Mouse (Mus musculus) spleen, adult 12 weeks (tissue): Measurements from ENCODE around the gene Kcnd1.
"Not testable (repeated sequence)": the region's sequence is repeated elsewhere in the genome, so short reads cannot be mapped to it uniquely, and the experiment has no call there.

ENCODE experiments used
- DNase-seq: peaks from one replicate; pipeline ENCODE4 v3.0.0; 2022; ENCODE audit warnings: low spot score

Gene Kcnd1

GRCm38 (mm10) chrX:7821865-7822779, at the start of gene Kcnd1:
TSS of gene Kcnd1 (plus strand) at chrX:7822289.
- DNase-seq: no peak

DNA sequence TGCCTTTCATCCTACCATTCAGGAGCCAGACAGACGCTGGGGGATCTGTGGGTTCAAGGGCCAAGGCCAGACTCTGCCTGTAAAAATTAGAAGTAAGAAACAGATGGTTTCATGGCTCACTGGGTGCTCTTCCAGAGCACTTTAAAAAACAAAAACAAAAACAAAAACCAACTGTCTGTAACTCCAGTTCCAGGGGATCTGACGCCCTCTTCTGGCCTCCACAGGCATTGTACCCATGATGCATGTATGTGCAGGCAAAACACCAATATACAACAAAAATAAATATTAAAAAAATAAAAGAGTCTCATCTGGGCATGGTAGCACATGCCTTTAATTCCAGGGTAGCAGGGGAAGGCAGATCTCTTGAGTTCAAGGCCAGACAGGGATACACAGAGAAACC, 49.3 kb upstream of the Kcnd1 start:
- DNase-seq: no peak

DNA sequence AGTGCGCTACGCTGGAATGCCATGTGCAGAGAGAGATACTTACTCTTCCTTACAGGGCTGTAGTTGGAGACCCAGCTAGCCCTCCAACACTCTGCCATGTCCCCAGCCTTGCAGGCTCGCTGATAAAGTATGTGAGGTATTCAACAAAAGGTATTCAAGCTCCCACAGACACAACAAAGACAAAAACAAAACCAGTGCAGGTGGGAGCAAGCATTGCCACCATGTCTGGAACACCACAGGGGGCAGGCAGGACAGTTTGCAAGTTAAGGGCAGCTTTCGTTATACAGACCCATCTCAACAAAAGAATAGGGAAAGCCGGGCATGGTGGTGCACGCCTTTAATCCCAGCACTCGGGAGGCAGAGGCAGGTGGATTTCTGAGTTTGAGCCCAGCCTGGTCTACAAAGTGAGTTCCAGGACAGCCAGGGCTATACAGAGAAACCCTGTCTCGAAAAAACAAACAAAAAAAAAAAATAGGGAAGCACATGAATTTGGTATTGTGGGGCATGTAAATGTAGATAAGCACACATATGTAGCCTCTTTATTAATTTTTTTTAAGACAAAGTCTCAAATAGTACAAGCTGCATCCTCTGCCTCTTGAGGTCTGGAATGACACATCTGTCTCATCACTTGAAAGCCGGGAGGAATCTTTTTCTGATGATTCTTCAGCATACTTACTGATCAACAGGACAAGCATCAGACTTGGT, 46.4 kb upstream of the Kcnd1 start:
- DNase-seq: no peak

DNA sequence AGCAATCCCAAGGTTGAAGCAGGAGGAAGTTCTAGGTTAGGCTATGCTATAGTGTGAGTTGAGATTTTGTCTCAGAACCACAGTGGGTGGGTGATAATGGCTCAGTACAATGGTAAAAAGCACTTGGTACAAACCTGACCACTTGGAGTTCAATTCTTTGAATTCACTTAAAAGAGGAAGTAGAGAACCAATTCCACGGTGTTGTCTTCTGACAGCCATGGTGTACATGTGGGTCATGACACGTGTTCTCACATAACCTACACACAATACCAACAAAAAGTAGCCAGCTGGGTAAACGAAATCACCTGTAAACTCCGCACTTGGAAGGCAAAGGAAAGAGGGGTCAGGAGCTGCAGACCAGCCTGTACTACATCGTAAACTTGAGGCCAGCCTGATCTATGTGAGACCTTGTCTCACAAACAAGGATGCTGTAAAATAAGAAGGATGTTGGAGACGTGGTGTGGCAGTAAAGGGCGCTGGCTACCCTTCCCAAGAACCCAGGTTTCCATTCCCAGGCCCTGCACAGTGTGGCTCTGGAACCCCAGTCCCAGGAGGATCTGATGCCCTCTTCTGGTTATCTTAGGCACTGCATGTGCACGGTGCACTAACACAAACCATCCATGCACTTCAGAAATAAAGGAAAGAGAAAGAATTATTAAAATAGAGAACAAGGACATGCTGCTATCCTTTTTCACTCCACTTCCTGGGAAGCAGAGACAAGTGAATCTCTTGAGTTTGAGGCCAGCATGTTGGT, 45.6 kb upstream of the Kcnd1 start:
- DNase-seq: peak; percentile 50

DNA sequence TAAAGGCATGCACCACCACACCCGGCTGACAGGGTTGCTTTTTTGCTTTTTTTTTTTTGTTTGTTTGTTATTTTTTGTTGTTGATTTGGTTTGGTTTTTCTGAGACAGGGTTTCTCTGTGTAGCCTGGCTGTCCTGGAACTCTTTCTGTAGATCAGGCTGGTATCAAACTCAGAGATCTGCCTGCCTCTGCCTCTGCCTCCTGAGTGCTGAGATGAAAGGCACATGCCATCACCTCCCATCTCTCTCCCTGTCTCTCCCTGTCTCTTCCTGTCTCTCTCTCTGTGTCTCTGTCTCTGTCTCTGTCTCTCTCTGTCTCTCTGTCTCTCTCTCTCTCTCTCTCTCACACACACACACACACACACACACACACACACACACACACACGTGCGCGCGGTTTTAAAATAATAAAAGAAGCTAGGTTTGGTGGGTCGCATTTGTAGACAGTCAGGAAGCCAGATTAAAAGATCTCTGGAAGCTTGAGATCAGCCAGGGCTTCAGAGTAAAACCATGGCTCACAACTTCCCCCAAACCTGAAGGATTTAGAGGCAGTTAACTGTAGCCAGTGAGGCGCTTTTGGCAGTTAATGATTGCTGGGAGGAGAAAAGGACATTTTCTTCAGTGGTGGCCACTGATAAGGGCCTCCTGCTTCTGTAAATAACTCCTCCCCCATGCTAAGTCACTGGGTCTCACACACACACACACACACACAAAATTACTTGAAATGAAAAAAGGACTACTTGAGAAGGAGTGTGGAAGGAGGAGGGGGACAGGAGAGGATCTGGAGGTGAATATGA, 43.4 kb upstream of the Kcnd1 start:
- DNase-seq: peak; percentile 11

- DNase-seq: peak; percentile 3
Measured at GRCm38 (mm10) chrX:7779294-7779693, 42.8 kb upstream of the Kcnd1 start.

GRCm38 (mm10) chrX:7782603-7783092, 39.4 kb upstream of the Kcnd1 start:
- no peak for DNase-seq

DNA sequence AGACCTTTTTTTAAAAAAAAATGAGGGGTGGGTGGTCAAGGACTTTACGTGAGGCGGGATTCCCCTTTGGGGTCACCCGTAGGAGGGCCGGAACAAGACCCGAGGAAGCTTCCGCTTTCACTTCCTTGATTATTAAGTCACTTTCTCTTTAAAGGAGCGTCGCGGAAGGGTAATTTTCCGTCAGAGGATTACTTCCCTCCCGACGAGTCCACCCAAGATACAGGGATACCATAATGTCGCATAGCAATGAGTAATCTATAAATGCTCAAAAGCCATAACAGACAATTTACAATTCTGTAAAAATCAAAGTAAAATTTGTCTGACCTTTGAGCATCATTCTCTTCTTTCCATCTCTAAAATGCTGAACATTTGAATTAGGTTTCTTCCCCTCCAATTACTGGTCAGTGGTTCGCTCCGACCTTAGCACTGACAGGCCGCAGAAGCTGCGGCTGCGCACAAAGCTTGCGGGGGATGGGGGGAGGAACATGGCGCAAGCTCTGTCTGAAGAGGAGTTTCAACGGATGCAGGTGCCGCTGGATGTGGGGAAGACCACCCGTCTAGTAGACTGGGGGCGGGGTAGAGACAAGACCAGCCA, 32.5 kb upstream of the Kcnd1 start, which contains the start of gene Gripap1:
Gene Gripap1 (plus strand): TSS at position 224 of the 595 bp plus-strand sequence.
- peak; percentile 66 for DNase-seq

DNA sequence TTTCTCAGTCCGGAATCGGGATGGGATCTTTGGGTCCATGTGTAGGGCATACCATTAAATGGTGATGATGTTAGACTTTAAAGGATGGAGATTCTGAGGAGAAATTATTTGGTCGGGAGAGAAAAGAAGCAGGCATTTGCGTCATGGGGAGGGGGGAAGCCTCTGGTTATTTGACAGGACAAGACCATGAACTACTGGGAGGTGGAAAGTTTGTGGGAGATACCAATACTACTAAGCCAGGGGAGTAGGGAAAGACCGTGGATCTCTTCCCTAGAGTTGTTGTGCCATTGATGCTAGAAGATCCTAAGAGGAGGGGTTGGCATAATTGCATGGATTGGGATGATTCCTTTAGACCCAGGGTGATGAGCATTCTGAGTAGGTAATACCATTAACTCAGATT, 31.8 kb upstream of the Kcnd1 start:
- no peak for DNase-seq

DNA sequence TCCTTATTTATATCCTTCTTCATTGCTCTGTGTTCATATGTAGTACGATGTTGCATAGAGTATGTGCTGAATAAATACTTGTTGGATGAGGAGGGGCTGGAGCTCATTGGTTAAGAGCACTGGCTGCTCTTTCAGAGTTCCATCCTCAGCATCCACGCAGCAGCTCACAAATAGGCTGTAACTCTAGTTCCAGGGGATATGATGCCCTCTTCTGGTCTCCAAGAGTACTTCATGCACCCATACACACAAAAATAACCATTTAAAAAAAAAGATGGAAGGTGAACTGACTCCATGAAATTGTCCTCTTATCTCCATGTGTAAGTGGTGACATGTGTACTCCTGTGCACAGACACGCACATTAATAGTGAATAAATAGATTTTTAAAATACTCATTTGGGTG, 28.7 kb upstream of the Kcnd1 start:
- DNase-seq: no peak

- peak; percentile 7 for DNase-seq
Measured at GRCm38 (mm10) chrX:7795016-7795415, 27.1 kb upstream of the Kcnd1 start.

- no peak for DNase-seq
Measured at GRCm38 (mm10) chrX:7797327-7797726, 24.8 kb upstream of the Kcnd1 start.

DNA sequence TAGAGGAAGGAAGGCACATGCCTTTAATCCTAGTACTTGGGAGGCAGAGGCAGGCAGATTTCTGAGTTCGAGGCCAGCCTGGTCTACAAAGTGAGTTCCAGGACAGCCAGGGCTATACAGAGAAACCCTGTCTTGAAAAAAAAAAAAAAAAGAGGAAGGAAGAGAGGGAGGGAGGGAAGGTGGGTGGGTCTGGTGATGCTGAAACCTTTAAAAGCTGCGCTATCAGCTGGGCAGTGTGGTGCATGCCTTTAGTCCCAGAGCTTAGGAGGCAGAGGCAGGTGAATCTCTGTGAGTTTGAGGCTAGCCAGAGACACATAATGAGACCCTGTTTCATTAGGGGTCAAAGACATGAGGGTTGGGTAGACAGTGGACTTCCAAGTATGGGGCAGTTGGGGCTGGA, 19.9 kb upstream of the Kcnd1 start:
- DNase-seq: not testable (repeated sequence)

DNA sequence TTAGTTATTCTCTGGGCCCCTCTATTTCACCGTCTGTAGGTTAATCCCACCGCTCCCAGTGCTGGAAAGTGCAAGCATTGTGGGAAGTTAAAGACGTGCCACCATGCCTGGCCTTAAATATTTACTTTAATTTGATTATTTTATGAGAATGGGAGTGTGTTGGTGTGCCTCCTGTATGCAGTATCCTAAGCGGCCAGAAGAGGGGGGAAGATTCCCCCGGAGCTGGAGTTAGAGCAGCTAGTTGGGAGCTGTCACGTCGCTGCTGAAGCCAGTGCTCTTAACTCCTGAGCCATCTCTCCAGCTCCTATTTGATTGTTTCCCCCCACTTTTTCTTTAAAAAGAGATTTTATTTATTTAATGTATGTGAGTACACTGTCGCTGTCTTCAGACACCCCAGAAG, 7.1 kb upstream of the Kcnd1 start:
- peak; percentile 43 for DNase-seq

DNA sequence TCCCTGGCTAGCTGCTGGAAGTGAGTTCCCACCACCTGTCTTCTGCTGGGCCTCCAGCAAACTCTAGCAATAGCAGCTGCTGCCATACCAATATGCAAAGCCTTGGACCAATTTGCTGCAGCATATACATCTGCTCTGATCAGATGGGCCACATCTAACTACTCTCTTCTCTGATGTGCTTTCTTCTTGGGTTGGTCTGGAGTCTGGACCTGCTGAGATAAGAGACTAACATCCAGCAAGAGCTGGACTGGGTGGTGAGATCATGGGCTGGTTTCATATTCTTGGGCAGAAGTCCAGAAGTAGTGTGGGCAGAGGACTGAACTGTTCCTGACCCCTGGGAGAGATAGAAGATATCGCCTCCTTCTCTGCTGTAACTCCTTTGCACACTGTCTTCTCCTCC, 15.1 kb downstream of the Kcnd1 start:
- DNase-seq: peak; percentile 26

GRCm38 (mm10) chrX:7840842-7841162, 18.7 kb downstream of the Kcnd1 start:
- no peak for DNase-seq

DNA sequence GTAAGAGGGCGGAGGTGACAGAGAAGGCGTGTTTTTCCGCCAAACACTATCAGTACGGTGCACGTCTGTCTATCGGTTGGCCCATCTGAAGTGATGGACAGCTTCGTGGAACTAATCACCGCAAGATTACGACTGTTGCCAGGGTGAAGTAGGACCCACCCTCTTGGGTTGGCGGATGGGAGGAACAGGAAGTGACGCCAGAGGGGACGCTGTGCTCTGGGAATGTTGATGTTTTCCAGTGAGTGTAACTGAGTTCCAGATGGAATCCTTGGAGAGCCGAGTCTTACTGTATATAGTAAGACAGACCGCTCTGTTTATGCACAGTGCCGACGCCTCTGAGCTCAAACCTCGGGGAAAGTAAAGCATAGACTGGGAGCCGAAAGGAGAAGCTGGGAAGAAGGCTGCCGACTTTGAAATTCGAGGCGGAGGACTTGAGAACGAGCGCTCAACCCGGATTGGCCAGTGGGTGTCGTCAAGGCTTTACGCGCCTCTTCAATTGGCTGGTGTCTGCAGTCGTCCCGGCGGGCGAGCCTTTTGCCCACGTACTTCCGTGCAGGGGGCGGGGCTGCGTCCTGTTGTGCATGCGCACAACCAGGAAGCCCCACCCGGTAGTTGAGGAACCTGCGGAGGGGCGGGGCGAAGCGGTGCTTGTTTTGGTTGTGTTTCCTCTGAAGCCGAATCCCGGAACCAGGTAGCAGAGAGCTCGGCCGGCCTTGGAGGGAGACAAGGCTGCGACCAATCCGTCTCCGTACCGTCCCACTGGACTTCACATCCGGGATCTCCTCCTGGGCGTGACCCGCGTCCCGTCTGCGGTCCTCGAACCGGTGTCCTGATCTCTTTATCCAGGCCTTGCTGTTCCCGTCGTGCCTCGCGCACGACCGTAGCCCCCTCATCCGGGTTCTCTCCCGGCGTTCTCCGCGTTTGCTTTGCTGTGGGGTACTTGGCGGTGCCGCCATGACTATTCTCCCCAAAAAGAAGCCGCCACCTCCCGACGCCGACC, 19.4 kb downstream of the Kcnd1 start, which contains the start of gene Otud5:
Gene Otud5 (plus strand): TSS at position 202 of the 1,000 bp plus-strand sequence.
- peak; percentile 88 for DNase-seq

DNA sequence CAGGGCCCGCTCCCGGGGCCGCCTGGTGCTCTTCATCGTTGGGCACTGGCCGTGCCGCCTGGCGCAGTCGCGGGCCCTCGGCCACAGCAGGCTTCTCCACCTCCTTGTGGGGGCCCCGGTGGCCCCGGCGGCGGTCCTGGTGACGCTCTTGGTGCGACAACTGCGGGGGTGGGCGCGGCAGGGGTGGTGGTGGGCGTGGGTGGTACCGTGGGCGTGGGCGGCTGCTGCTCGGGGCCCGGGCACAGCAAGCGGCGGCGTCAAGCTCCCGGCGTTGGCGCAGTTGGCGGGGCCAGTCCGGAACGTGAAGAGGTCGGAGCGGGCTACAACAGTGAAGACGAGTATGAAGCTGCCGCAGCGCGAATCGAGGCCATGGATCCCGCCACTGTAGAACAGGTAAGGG, 20.2 kb downstream of the Kcnd1 start:
- DNase-seq: peak; percentile 30

DNA sequence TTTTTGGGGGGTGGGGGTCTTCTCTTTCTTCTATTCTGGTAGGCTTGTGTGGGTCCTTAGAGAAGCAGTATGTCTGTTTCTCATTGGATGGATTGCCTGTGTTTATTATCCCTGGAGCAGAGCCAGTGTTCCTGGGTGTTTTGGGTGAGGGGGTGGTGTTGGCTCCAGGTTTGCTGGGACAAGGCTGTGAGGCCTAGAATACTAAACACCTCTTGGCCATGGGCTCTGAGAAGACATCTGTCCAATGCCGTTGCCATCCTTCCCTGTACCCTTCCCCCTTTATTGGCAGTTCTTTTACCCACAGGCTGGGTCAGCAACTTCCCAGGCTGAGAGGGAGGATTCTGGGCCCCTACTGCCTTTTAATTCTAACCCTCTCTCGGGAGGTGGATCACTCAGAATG, 25.8 kb downstream of the Kcnd1 start:
- no peak for DNase-seq

GRCm38 (mm10) chrX:7854578-7854977, 32.5 kb downstream of the Kcnd1 start:
- DNase-seq: no peak
